Mouse (Mus musculus) splenic B cell, adult 2 months (primary cell): ENCODE data around the gene Fam166a.

Source experiments
- DNase-seq: peaks from one replicate; pipeline ENCODE4 v3.0.0-alpha.2; 2011; ENCODE audit warnings: low read depth, low spot score
- H3K27me3 ChIP-seq: 2 replicates; pipeline ENCODE4 v1.6.1; 2012; ENCODE audit warnings: mild to moderate bottlenecking, low read length, moderate library complexity, mixed read lengths; ENCODE audit not compliant: control insufficient read depth, poor library complexity, insufficient read depth, severe bottlenecking
- H3K36me3 ChIP-seq: 2 replicates; pipeline ENCODE4 v1.6.1; 2012; ENCODE audit warnings: mild to moderate bottlenecking, low read length, moderate library complexity, mixed read lengths; ENCODE audit not compliant: control insufficient read depth, poor library complexity, insufficient read depth, severe bottlenecking

The Fam166a gene

DNA sequence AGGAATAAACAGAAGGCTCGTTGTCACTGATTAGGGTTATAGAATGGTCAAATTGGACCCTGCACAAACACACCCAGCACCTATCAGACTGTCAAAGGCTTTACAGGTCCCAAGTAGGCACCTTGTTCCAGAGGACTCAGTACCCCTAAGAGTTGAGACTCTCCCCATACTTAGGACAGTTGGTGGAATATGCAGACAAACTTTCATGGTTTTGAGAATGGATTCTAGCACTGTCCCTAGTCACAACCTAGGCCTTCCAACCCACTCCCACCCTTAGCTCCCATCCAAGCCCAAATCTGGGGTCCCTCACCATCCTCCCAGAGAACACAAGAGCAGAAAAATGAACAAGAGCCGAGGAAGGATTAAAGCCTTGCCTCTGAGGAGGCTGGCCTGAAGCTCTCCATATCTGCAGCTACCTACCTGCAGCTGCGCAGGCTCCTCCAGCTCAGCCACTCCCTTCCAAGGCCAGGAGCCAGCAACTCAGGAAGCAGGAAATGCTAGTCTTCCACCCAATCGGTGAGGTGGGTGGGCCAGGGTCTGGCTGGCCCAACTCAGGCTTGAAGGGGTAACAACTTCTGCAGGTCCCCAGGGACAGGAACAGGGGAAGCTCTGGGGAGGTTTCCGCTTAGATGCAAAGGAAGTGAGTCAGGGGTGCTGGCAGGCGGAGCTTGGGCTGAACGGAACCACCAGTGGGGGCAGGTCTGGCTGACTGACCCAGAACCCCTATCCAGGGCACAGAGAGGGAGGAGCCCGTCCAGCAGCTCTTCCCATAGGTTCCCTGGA is 22.2 kb upstream of the Fam166a start, which contains the start of gene Tor4a:
Tor4a (minus strand) TSS at position 715 of the 783 bp plus-strand sequence.
- Histone ChIP-seq H3K27me3 (no peaks in the 10 kb centered on the region), H3K36me3 (peaks cover 6% of the 10 kb centered on the region)
- DNase-seq, result peak; percentile 97

DNA sequence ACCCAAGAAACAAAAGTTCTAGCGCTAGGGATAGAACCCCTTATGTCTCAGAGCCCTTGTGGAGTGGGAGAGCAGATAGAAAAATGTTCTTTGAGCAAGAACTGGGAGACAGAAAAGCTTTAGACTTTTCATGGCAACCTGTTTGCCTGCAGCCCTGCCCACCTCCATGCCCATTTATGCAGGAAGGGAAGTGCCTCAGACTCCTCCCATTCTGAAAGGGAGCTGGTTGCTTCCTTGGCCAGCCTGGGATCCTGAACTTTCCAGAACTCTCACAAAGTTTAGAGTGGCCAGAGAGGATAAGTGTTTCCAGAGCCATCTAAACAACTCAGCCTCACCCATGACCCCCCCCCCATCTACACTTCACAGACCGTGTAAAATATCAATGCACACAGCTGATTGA is 21.4 kb upstream of the Fam166a start:
- Histone ChIP-seq H3K27me3 (no peaks in the 10 kb centered on the region), H3K36me3 (peaks cover 6% of the 10 kb centered on the region)
- DNase-seq, result peak; percentile 17

DNA sequence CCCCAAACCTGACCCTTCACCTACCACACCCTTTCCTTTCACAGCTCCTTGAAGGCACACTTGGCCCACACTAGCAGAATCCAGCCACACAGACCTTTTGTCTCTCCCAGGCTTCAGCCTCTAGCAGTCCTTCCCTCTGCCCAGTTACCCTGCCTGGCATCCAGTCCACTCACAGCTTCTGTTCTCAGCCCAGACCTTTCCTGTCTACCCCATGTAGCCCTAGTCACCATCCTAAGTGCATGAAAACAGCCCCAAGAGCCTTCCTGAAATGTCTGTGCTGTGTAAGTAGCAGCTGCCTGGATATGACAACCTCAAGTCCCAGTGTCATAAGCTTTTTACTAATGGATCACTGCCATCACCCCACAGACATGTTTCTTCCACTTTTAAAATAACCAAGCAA is 20.6 kb upstream of the Fam166a start:
- no peaks in the 10 kb centered on the region for H3K27me3 ChIP-seq
- no peak for DNase-seq
- peaks cover 6% of the 10 kb centered on the region for H3K36me3 ChIP-seq

DNA sequence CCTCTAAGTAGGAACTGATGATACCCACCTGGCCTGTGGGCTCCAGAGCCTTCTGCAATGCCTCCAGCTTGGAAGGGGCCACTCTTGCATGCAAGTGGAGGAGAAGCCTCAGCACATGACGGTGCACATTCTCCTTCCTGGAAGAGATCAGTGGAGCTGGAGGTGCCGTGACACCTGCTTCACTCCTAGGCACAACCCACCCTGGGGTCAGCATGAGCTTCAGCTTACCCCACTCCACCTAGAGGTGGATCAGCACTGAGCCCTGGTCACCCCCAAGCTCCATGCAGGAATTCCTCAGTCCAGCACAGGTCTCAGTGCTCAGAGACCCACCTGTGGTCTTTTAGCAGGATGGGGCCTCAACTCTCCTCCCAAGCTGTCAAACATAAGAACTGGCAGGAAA is 17.9 kb upstream of the Fam166a start:
- DNase-seq, result no peak
- Histone ChIP-seq H3K27me3 (no peaks in the 10 kb centered on the region), H3K36me3 (peaks cover 16% of the 10 kb centered on the region)

DNA sequence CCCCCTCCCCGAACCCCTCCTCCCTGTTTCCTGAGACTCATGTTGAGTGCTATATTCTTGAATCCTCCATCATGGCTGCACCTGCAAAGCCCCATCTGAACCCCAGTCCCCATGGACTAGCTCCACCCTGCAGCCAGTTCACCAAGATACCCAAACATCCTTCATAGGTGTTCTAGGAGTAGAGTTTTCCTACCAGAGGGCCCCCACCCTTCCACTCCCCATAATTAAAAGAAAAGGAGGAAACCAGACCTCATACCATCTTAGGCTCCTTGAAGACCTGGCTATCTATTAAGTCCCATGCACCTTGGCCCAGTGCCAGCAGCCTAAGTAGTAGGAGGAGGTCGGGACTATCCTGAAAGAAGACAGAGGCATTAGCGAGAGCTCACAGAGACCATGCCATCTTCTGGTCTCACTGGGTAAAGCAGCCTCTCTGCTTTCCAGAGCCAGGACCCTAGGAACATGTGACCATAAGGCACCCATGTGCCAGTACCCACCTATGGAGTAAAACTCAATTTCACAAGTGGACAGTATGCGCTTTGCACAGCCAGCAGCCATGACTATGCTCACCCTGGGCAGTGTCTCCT is 14.8 kb upstream of the Fam166a start:
- H3K36me3 ChIP-seq, result peaks cover 20% of the 10 kb centered on the region
- H3K27me3 ChIP-seq, result no peaks in the 10 kb centered on the region
- DNase-seq, result peak; percentile 26

DNA sequence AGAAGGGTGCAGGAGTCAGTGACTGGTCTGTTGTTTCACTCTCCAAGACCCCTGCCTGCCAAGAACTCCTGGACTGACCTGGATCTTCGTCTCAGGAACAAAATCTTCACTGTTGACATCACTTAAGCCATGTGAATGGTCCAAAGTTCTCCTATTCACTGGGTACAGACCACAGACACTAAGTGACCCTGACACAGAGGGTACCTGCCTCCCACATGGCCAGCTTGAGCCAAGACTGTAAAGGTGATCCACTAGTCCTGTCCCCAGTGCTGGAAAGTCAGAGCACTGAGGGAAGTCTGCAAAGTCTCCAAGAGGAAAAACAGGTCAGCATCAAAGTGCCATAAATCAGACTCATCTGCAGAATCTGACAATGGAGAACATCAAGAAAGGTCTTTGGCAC is 11.0 kb upstream of the Fam166a start:
- DNase-seq, result no peak
- Histone ChIP-seq H3K36me3 (peaks cover 15% of the 10 kb centered on the region), H3K27me3 (no peaks in the 10 kb centered on the region)

DNA sequence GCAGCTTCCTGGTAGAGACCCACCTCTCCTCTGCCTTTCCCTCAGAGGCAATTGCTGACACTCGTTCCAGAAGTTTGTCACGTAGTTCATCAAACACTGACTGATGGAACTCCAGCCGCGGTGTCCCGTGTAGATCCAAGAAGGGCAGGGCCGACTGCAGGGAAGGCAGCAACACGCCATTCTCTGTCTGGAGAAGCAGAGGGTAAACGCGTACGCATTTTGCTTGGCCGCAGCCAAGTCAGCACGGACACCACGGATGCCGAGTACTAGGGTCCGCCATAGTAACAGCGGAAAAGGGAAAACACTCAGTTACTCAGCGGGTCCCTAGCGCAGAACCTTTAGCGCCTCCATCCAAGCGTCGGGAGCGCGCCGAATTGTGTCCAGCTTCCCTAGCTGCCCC is 7.9 kb upstream of the Fam166a start:
- no peaks in the 10 kb centered on the region for H3K27me3 ChIP-seq
- DNase-seq, result no peak
- H3K36me3 ChIP-seq, result peaks cover 5% of the 10 kb centered on the region; the same call in 1 of the 2 replicates

DNA sequence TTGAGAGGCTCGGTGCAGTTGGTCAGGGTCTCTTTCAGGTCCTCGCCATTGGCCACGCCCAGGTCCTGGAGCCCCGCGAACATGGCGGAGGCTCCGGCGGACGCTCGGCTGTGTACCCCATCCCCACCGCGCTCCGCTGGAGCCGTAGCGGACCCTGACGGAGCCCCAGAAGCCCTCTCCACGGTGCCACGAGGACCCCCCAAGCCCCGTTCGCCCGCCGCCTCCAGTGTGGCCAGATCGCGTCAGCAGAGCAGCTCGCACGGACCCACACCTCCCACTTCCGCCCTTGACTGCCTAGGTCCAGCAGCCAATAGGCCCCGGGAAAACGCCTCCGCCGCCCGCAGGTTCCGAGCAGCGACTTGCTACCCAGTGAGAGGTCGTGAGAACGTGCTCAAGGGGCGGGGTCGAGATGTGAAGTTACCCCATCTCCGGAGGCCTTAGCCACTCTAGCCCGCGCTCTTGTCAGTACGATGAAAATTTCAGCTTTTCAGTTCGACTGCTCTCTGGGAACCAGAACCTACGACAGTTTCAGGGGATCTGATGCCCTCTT is 7.3 kb upstream of the Fam166a start, which contains the start of gene Nelfb:
Nelfb (minus strand) TSS at position 369 of the 550 bp plus-strand sequence.
- Histone ChIP-seq H3K36me3 (peaks cover 5% of the 10 kb centered on the region; the same call in 1 of the 2 replicates), H3K27me3 (no peaks in the 10 kb centered on the region)
- peak; percentile 92 for DNase-seq

DNA sequence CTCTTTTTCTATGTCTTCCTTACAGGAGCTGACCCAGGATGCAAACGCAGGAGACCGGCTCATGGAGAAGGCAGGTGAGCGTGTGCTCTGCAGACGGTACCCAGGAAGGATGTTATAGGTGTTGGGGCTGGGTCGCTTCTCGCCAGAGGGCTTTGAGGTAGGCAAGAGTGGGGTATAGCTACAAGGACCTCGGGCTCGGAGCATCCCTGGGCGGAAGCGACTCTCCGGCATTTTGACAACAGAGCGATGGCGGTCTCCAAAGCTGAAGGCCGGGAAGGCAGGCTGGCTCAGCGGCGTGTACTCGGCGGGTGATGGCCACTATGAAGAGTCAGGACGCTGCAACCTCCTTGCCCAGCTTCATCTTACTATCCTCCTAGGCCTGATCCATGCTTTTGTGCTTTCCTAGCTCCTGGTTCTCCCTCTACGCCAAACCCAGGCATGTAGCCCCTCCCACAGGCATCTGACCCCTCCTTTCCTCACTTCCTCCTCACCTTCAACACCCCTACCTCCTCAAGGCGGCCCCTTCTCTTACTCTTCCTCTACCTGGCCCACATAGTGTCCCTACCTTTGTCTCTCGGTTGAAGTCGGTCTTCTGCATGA is 5.2 kb upstream of the Fam166a start:
- Histone ChIP-seq H3K27me3 (no peaks in the 10 kb centered on the region), H3K36me3 (peaks cover 2% of the 10 kb centered on the region; the same call in 1 of the 2 replicates)
- no peak for DNase-seq

DNA sequence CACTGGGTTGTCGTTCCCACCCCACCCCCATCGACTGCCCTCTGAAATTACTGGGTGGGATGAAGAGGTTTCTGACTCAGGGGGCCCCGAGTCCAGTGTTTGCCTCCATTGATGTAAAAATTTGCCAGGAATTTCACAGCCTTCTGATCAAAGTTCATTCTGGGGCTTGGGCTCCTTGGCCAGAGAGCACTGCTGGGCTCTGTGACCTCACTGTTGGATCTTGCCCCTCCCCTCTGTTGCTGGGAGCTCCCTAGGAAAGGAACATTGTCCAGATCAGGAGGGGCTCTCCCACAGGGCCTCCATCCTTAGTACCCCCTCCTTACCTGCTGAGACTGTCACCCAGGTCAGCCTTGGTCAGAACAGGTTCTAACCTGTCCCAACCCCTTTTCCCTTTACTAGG is 4.1 kb upstream of the Fam166a start, which contains the start of gene Stpg3:
Stpg3 (minus strand) TSS at position 194 of the 400 bp plus-strand sequence.
- H3K36me3 ChIP-seq, result no peaks in the 10 kb centered on the region
- H3K27me3 ChIP-seq, result no peaks in the 10 kb centered on the region
- no peak for DNase-seq

DNA sequence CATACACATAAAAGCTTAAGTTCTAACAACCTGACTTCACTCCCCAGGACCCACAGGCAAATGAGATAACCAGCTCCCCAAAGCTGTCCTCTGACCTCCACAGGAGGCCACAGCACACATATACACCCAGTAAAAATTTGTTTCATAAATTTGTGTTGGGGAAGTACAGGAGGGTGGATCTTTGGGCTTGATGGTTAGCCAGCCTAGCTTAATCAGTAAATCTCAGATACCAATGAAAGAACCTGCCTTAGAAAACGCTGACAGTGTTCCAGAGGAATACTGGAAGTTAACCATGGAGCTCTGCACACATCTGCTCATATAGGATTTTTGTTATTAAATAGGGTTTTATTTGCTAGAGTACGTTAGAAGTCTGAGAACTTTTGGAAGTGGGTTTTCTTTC is 879 bp upstream of the Fam166a start:
- H3K27me3 ChIP-seq, result no peaks in the 10 kb centered on the region
- no peak for DNase-seq
- H3K36me3 ChIP-seq, result no peaks in the 10 kb centered on the region; the same call in 1 of the 2 replicates

DNA sequence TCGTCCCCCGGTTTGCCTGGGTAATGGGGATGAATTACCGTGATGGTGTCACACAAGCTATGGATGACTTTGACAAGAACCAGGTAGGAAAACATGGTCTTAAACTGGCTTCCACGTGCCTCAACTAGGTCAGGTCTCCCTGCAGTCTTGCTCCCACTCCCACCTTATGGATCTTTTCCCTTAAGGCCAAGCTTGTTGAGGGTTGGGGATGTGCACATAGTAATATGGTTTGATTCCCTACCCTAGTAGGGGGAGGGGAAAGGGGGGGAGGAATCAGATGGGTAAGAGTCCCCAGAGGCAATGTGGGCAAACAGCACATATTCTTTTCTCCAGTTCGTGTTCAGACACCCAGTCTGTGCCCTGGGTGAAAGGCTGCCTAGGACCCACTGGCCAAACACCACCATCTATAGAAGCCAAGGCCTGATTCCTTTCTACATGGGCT is 2.8 kb downstream of the Fam166a start:
- Histone ChIP-seq H3K27me3 (no peaks in the 10 kb centered on the region), H3K36me3 (no peaks in the 10 kb centered on the region; the same call in 1 of the 2 replicates)
- DNase-seq, result no peak

DNA sequence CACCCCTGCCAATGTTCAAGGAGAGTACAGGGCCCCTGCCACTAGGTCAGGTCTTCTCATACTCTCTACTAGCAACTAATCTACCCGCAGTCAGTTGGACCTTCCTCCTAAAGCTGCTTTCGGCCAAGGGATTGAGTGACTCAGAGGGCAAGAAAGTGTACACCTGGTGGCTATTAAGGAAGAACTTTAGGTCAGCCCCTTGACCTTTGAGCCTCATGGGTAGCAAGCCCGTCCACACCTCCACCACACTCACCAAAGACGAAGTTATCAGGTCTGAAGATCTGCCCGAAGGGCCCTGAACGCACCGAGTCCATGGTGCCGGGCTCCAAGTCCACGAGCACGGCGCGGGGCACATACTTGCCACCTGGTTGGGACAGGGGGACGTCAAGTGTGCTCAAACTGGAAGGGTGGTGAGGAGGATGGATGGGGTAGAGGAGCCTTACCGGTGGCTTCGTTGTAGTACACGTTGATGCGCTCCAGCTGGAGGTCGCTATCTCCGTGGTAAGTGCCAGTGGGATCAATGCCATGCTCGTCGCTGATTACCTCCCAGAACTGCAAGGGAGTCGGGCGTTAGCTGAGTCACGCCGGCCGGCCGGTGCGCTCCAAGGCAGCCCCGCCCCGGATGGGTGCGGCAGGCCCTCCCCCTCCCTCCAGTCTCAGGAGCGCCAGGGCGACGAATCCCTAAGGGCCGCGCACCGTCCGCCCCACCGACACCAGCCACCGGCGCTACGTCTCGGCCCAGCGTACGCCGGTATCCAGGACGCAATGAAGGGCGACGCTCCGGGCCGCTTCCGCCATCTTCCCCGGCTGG is 5.3 kb downstream of the Fam166a start:
- Histone ChIP-seq H3K27me3 (no peaks in the 10 kb centered on the region), H3K36me3 (no peaks in the 10 kb centered on the region; the same call in 1 of the 2 replicates)
- no peak for DNase-seq

DNA sequence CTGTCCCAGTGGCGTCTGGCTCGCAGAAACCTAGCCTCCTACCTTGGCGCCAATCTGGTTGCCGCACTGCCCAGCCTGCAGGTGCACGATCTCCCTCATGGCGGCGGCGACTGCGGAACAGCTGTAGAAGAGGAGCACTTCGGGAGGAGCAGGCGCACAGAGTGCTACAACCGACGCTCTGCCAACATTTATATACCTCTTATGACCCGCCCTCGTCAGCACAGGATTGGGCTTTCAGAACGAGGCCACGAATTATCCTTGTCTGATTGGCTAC is 5.9 kb downstream of the Fam166a start, which contains the start of gene Tubb4b:
Tubb4b (minus strand) TSS at position 211 of the 274 bp plus-strand sequence.
- H3K27me3 ChIP-seq, result no peaks in the 10 kb centered on the region
- no peak for DNase-seq
- no peaks in the 10 kb centered on the region; the same call in 1 of the 2 replicates for H3K36me3 ChIP-seq
